Mouse (Mus musculus) CD4-positive, CD25-positive, alpha-beta regulatory T cell, adult 9 weeks (primary cell): ENCODE measurements around the gene Gm49776. TPM values are rescaled to one million over a fixed set of nuclear protein-coding genes. Genes with fewer than 3 reads are reported as not detected.

Experiments
- polyA plus RNA-seq: library from polyadenylated mRNA; unstranded; fragments of 100-300 nt; shearing (Covaris generic); gene quantifications from one replicate; pipeline ENCODE4 v1.2.1, GENCODE M21; 2017

The Gm49776 gene
- 2.6 TPM for polyA plus RNA-seq

GRCm38 (mm10) chr16:18258221-18258620 lies at the start of gene Gm49776:
Gene Gm49776 (minus strand): TSS chr16:18258321.

GRCm38 (mm10) chr16:18289067-18289588 lies 31.0 kb upstream of the Gm49776 start, which contains the start of gene Dgcr8:
Gene Dgcr8 (minus strand): TSS chr16:18289246.

GRCm38 (mm10) chr16:18248433-18249363 lies 9.4 kb downstream of the Gm49776 start, which contains the start of the genes Trmt2a and Ranbp1:
Gene Trmt2a (plus strand): TSS chr16:18248679.
Gene Ranbp1 (minus strand): TSS chr16:18248732.

GRCm38 (mm10) chr16:18234671-18235388 lies 23.3 kb downstream of the Gm49776 start, which contains the start of gene Zdhhc8:
Gene Zdhhc8 (minus strand): TSS chr16:18235136.

GRCm38 (mm10) chr16:18217579-18217978 lies 40.5 kb downstream of the Gm49776 start, which contains the start of gene Ccdc188:
Gene Ccdc188 (plus strand): TSS chr16:18217879.

Other genes starting within 250 kb of the Gm49776 start
- gene Dgcr6, start 205.5 kb downstream of the Gm49776 start, polyA plus RNA-seq: 30.9 TPM
- 6.0 TPM for gene Prodh, start 168.1 kb downstream of the Gm49776 start, polyA plus RNA-seq
- not detected for gene Rtn4r, start 130.7 kb downstream of the Gm49776 start, polyA plus RNA-seq
- not detected for gene Ccdc188, start 40.4 kb downstream of the Gm49776 start, polyA plus RNA-seq
- gene Zdhhc8, start 23.2 kb downstream of the Gm49776 start, polyA plus RNA-seq: 2.2 TPM
- gene Trmt2a, start 9.6 kb downstream of the Gm49776 start, polyA plus RNA-seq: 120 TPM
- gene Ranbp1, start 9.6 kb downstream of the Gm49776 start, polyA plus RNA-seq: 140 TPM
- 21.9 TPM for gene Dgcr8, start 30.9 kb upstream of the Gm49776 start, polyA plus RNA-seq
- gene Tango2, start 89.8 kb upstream of the Gm49776 start, polyA plus RNA-seq: 60.9 TPM
- 1.7 TPM for gene Arvcf, start 89.9 kb upstream of the Gm49776 start, polyA plus RNA-seq
- 19.6 TPM for gene Txnrd2, start 168.1 kb upstream of the Gm49776 start, polyA plus RNA-seq
- 64.5 TPM for gene Comt, start 168.5 kb upstream of the Gm49776 start, polyA plus RNA-seq
- gene Gnb1l, start 240.4 kb upstream of the Gm49776 start, polyA plus RNA-seq: 27.8 TPM
- gene Rtl10, start 240.6 kb upstream of the Gm49776 start, polyA plus RNA-seq: 0.79 TPM